ENCODE assay signal across 7 mouse cellular contexts in the genomic region with DNA sequence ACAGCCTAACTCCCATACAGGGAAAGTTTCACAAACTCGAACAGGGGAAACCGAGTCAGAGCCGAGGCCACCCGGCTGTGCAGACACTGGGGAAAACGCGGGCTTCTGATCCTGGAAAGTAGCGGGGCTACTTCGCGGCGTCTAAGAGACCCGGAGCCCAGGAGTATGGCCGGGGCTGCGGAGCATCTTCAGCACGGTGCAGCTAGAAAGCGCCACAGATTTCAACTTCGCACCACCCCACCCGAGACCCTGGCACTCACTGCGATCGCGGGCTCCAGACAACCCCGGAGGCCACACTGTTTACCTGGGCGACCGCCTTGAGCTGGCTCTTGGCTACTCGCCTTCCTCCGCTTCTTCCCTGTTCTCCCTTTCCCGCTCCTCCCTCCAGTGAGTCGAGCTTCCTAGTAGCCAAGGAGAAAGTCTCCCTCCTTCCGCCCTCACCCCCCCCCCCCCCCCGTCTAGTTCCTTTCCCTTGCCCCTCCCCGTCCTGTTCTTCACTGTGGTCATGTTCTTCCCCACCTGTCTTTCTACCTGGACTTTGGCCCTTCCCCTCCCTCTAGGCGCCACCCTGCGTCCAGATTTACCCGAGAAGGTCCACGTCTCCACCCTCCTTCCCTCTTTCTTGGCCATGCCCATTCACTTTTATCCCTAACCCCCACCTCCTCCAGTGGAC. TPM values are rescaled to one million over a fixed set of nuclear protein-coding genes. Genes with fewer than 3 reads are reported as not detected.
DNase-seq lines count a peak whose midpoint lies in the region; ATAC-seq and TF ChIP-seq lines count a peak whose summit lies in the region.

A gene (minus strand): TSS at position 376 of the 673 bp plus-strand sequence.

- no peaks in the 10 kb centered on the region for H3K36me3 ChIP-seq in thymus, adult 2 months (ENCODE audit: control insufficient read depth, insufficient read depth, low read length)
- no peaks in the 10 kb centered on the region for H3K36me3 ChIP-seq in liver, postnatal 0 days (replicated peaks; ENCODE audit: insufficient read depth, low read length)

- intact Hi-C loops in heart, postnatal 10 days (cut with DNase I): no loop called here

- H3K9me3 ChIP-seq in liver, postnatal 0 days (ENCODE audit: low read length): no peaks in the 10 kb centered on the region

- 6% methylated on average over 33 of the region's 34 CpGs for WGBS in thymus, adult 2 months
- 9% methylated on average over 31 of the region's 34 CpGs for WGBS in liver, postnatal 0 days (ENCODE audit: insufficient replicate concordance)

- H3K27me3 ChIP-seq in thymus, adult 2 months (ENCODE audit: control insufficient read depth, insufficient read depth, low read length): no peaks in the 10 kb centered on the region
- H3K27me3 ChIP-seq in liver, postnatal 0 days (ENCODE audit: insufficient read depth, low read length): peaks cover 24% of the 10 kb centered on the region

- H3K4me1 ChIP-seq in thymus, adult 2 months (replicated peaks; ENCODE audit: control insufficient read depth, insufficient read depth, low read length): peaks cover 10% of the 10 kb centered on the region
- H3K4me1 ChIP-seq in liver, postnatal 0 days (ENCODE audit: insufficient read depth): peaks cover 22% of the 10 kb centered on the region

- no peak for TF ChIP-seq POLR2A in thymus, adult 2 months (IDR thresholded peaks at IDR 0.05; ENCODE audit: control insufficient read depth, extremely low read depth, insufficient read depth, low read length, poor library complexity)

- no peak for DNase-seq in thymus, adult 2 months
- DNase-seq in thymus, postnatal 36 days: no peak
- DNase-seq in heart, postnatal 10 days: no peak
- DNase-seq in liver, postnatal 0 days: no peak
- DNase-seq in adrenal gland, postnatal 10 days: no peak
- no peak for DNase-seq in retina, postnatal 1 day
- no peak for DNase-seq in layer of hippocampus, adult 9-11 months

- TF ChIP-seq CTCF in thymus, adult 2 months (IDR thresholded peaks at IDR 0.05; ENCODE audit: borderline replicate concordance, control insufficient read depth, extremely low read depth, insufficient read depth, low read length, poor library complexity): no peak
- TF ChIP-seq CTCF in liver, postnatal 0 days (IDR thresholded peaks at IDR 0.05; ENCODE audit: low read depth): no peak

- H3K4me2 ChIP-seq in liver, postnatal 0 days (ENCODE audit: low read depth, low read length): peak within 1 kb of the TSS; percentile 72

- peak within 1 kb of the TSS; percentile 57 for H3K9ac ChIP-seq in liver, postnatal 0 days (replicated peaks)

- H3K27ac ChIP-seq in thymus, adult 2 months (ENCODE audit: control insufficient read depth, insufficient read depth, low read length): no peak within 1 kb of the TSS
- peak within 1 kb of the TSS; percentile 78 for H3K27ac ChIP-seq in liver, postnatal 0 days (ENCODE audit: low read depth)

- H3K4me3 ChIP-seq in thymus, adult 2 months (ENCODE audit: control insufficient read depth, insufficient read depth, low read length): peak within 1 kb of the TSS; percentile 42
- H3K4me3 ChIP-seq in liver, postnatal 0 days (ENCODE audit: low read depth, low read length): peak within 1 kb of the TSS; percentile 43

- no peak for ATAC-seq in liver, postnatal 0 days

- TF ChIP-seq EP300 in liver, postnatal 0 days (IDR thresholded peaks at IDR 0.05; ENCODE audit: low read depth): no peak

RNA-seq across cellular contexts. Expression of the gene that starts here (rescaled TPM):
- polyA plus RNA-seq in thymus, adult 2 months (2012; rRNA removed): 6.3 and 6.9 TPM in 2 replicates
- total RNA-seq in heart, postnatal 10 days (2021): 10 to 100 TPM; 12.0 to 12.2 TPM
- polyA plus RNA-seq in liver, postnatal 0 days (2015; fragmentation: Nextera tagmentation; extraction: Ambion mirVana): 3.0 TPM in 2 replicates
- total RNA-seq in adrenal gland, postnatal 10 days (2021): 1 to 10 TPM; 6.4 to 6.7 TPM
